Mouse (Mus musculus) spleen, adult 2 months (tissue): ENCODE measurements at regions not wholly inside any gene's neighbourhood (a gene's known extent, or its start where the extent isn't known, plus 50 kb on each side); places are given as distances from the start of the nearest gene placed in this dataset.

ENCODE experiments used
- DNase-seq, 2 experiments: peaks; one replicate each; pipeline versions ENCODE4 v3.0.0 to v3.0.0-alpha.2; 2012 to 2021; ENCODE audit warnings: low spot score in 2 of 2, low read depth in 1 of 2
- H3K27ac ChIP-seq: fragments of 200-500 bp; 2 replicates; pipeline ENCODE4 v1.5.1; 2012; ENCODE audit warnings: low read length, inconsistent platforms; ENCODE audit not compliant: insufficient read depth
- H3K27me3 ChIP-seq: fragments of 200-500 bp; 2 replicates; pipeline ENCODE4 v1.6.1; 2012; ENCODE audit warnings: mild to moderate bottlenecking, moderate library complexity, low read length, inconsistent platforms; ENCODE audit not compliant: control insufficient read depth, insufficient read depth
- H3K36me3 ChIP-seq: fragments of 200-500 bp; 2 replicates; pipeline ENCODE4 v1.6.1; 2012; ENCODE audit warnings: mild to moderate bottlenecking, low read length, inconsistent platforms; ENCODE audit not compliant: control insufficient read depth, insufficient read depth
- H3K4me1 ChIP-seq: fragments of 200-500 bp; 2 replicates; pipeline ENCODE4 v1.6.1; 2011; ENCODE audit warnings: inconsistent platforms; ENCODE audit not compliant: control insufficient read depth, insufficient read depth, insufficient read length
- H3K4me3 ChIP-seq: fragments of 200-500 bp; 2 replicates; pipeline ENCODE4 v1.5.1; 2011; ENCODE audit warnings: mild to moderate bottlenecking, inconsistent platforms; ENCODE audit not compliant: insufficient read depth, insufficient read length; ENCODE audit errors: extremely low read depth
- CTCF ChIP-seq: fragments of 200-500 bp; IDR thresholded peaks from 2 replicates; pipeline ENCODE4 v1.5.1; 2011; ENCODE audit warnings: mild to moderate bottlenecking, inconsistent platforms; ENCODE audit not compliant: insufficient read depth, insufficient read length, insufficient replicate concordance; ENCODE audit errors: extremely low read depth
- POLR2A ChIP-seq: fragments of 200-500 bp; IDR thresholded peaks from 2 replicates; pipeline ENCODE4 v1.6.1; 2011; ENCODE audit warnings: low read depth, low read length, inconsistent platforms
- WGBS: fragments of 180-500 bp; shearing (Covaris S2); methylation state at CpG from one replicate; pipeline ENCODE4 v1.1.7; 2018; 5-methylcytosine and 5-hydroxymethylcytosine counted together

GRCm38 (mm10) chr12:39840615-39841014, 197.2 kb downstream of the Arl4a start:
- 91% methylated on average over 2 of the region's 2 CpGs for WGBS
- no peak overlapping the region for H3K27ac ChIP-seq
- H3K36me3 ChIP-seq = no peaks in the 10 kb centered on the region
- no peaks in the 10 kb centered on the region for H3K27me3 ChIP-seq
- H3K4me1 ChIP-seq = no peaks in the 10 kb centered on the region
- TF ChIP-seq POLR2A = no peak
- no peak for TF ChIP-seq CTCF
- H3K4me3 ChIP-seq = no peak overlapping the region
- DNase-seq = no peak

- no peak overlapping the region for H3K4me3 ChIP-seq
- no peaks in the 10 kb centered on the region for H3K36me3 ChIP-seq
- TF ChIP-seq POLR2A = no peak
- no peak for TF ChIP-seq CTCF
- no peak overlapping the region for H3K27ac ChIP-seq
- DNase-seq = no peak
- H3K27me3 ChIP-seq = no peaks in the 10 kb centered on the region
- no peaks in the 10 kb centered on the region for H3K4me1 ChIP-seq
- 68% methylated on average over 1 of the region's 1 CpGs for WGBS
Observed at GRCm38 (mm10) chr12:39840179-39840578, 197.6 kb downstream of the Arl4a start.

- Histone ChIP-seq H3K36me3 (no peaks in the 10 kb centered on the region), H3K4me1 (no peaks in the 10 kb centered on the region), H3K27me3 (no peaks in the 10 kb centered on the region), H3K4me3 (no peak overlapping the region), H3K27ac (no peak overlapping the region)
- DNase-seq = no peak
- 87% methylated on average over 7 of the region's 7 CpGs for WGBS
- no peak for TF ChIP-seq CTCF
- TF ChIP-seq POLR2A = no peak
Observed at GRCm38 (mm10) chr12:39831079-39831478, 206.7 kb downstream of the Arl4a start.

- no peak for DNase-seq
- no peaks in the 10 kb centered on the region for H3K4me1 ChIP-seq
- no peak for TF ChIP-seq POLR2A
- TF ChIP-seq CTCF = no peak
- H3K27ac ChIP-seq = no peak overlapping the region
- H3K36me3 ChIP-seq = no peaks in the 10 kb centered on the region
- no peak overlapping the region for H3K4me3 ChIP-seq
- 90% methylated on average over 4 of the region's 4 CpGs for WGBS
- no peaks in the 10 kb centered on the region for H3K27me3 ChIP-seq
Observed at GRCm38 (mm10) chr12:39830530-39830929, 207.3 kb downstream of the Arl4a start.

- Histone ChIP-seq H3K4me3 (no peak overlapping the region), H3K27ac (no peak overlapping the region), H3K27me3 (no peaks in the 10 kb centered on the region), H3K4me1 (no peaks in the 10 kb centered on the region), H3K36me3 (no peaks in the 10 kb centered on the region)
- 79% methylated on average over 3 of the region's 3 CpGs for WGBS
- TF ChIP-seq POLR2A (no peak), CTCF (no peak)
- DNase-seq = no peak
Observed at GRCm38 (mm10) chr12:39822671-39823070, 215.2 kb downstream of the Arl4a start.

- Histone ChIP-seq H3K4me3 (no peak overlapping the region), H3K27me3 (no peaks in the 10 kb centered on the region), H3K36me3 (no peaks in the 10 kb centered on the region), H3K4me1 (no peaks in the 10 kb centered on the region), H3K27ac (no peak overlapping the region)
- DNase-seq = no peak
- 60% methylated on average over 4 of the region's 4 CpGs for WGBS
- TF ChIP-seq CTCF = no peak
Observed at GRCm38 (mm10) chr12:39801536-39801935, 236.3 kb downstream of the Arl4a start.

GRCm38 (mm10) chr12:39797843-39798242, 240.0 kb downstream of the Arl4a start:
- Histone ChIP-seq H3K4me3 (no peak overlapping the region), H3K27me3 (no peaks in the 10 kb centered on the region), H3K36me3 (no peaks in the 10 kb centered on the region), H3K27ac (no peak overlapping the region), H3K4me1 (no peaks in the 10 kb centered on the region)
- no peak for DNase-seq
- no peak for TF ChIP-seq CTCF
- no peak for TF ChIP-seq POLR2A
- WGBS = 96% methylated on average over 2 of the region's 2 CpGs

- Histone ChIP-seq H3K4me3 (no peak overlapping the region), H3K4me1 (no peaks in the 10 kb centered on the region), H3K27ac (no peak overlapping the region), H3K27me3 (no peaks in the 10 kb centered on the region), H3K36me3 (no peaks in the 10 kb centered on the region)
- DNase-seq = no peak
- 94% methylated on average over 3 of the region's 3 CpGs for WGBS
- TF ChIP-seq CTCF (no peak), POLR2A (no peak)
Observed at GRCm38 (mm10) chr12:39796939-39797338, 240.9 kb downstream of the Arl4a start.
